Mouse (Mus musculus) neural tube, embryonic 14.5 days (tissue): Measurements from ENCODE around the gene Irf6. TPM values are rescaled to one million over a fixed set of nuclear protein-coding genes. Genes with fewer than 3 reads are reported as not detected.

ENCODE experiments used
- polyA plus RNA-seq: library from polyadenylated mRNA; unstranded; fragments of >200 nt; fragmentation: Nextera tagmentation; extraction: Ambion mirVana; gene quantifications from 2 replicates; pipeline ENCODE4 v1.2.1, GENCODE M21; 2014

Irf6 gene
- polyA plus RNA-seq, 1 experiment from 2014 or later, result 0.80 TPM

Other genes starting within 250 kb of the Irf6 start
- gene Syt14, start 117.3 kb upstream of the Irf6 start, polyA plus RNA-seq, result 10.6 and 13.0 TPM in 2 replicates
- 9.1 and 12.6 TPM in 2 replicates for gene Diexf, start 22.8 kb upstream of the Irf6 start, polyA plus RNA-seq
- gene A130010J15Rik, start 14.9 kb downstream of the Irf6 start, polyA plus RNA-seq, result 11.2 and 13.0 TPM in 2 replicates
- 1.1 and 3.4 TPM in 2 replicates for gene Traf3ip3, start 48.6 kb downstream of the Irf6 start, polyA plus RNA-seq
- gene Lamb3, start 54.6 kb downstream of the Irf6 start, polyA plus RNA-seq, result 0.23 TPM in 2 replicates
- gene Hsd11b1, start 111.0 kb downstream of the Irf6 start, polyA plus RNA-seq, result not detected in 2 replicates
- 5.6 and 6.9 TPM in 2 replicates for gene G0s2, start 120.1 kb downstream of the Irf6 start, polyA plus RNA-seq
- gene Camk1g, start 217.2 kb downstream of the Irf6 start, polyA plus RNA-seq, result 45.3 and 51.0 TPM in 2 replicates